Mouse (Mus musculus): ENCODE results near the gene Mrpl38.

Gene Mrpl38

DNA sequence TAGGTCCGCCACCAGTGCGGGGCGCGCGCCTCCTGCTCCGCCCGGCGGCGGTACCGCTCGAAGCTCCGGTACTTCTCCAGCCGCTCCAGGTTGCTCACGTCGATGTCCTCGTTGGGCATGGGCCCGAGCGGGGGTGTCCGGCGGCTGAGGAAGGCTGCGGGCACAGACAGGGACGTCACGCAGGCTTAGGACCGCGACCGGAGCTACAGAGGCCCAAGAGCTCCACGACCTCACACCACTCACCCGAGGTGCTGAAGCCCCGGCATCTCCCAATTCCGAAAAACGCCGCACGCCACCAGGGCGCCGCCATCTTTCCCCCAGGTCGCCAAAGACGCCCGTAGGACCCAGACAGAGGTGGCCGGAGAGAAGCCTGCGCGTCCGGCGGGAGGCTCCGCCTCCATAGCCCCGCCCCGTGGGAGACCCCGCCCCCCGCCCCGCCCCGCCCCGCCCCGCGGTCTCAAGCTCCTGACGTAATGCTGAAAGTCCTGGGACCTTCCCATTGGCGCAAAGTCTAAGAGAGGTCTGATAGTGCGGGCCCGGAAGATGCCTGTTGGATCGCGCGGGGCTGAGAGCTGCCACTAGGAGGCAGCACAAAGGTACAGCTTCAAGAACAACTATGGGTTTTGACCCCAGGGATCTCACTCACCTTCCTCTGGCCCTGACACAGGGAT is at the start of gene Mrpl38:
Mrpl38 (minus strand) TSS at position 401 of the 671 bp plus-strand sequence.
- peak; percentile 92 to 95 for DNase-seq

DNA sequence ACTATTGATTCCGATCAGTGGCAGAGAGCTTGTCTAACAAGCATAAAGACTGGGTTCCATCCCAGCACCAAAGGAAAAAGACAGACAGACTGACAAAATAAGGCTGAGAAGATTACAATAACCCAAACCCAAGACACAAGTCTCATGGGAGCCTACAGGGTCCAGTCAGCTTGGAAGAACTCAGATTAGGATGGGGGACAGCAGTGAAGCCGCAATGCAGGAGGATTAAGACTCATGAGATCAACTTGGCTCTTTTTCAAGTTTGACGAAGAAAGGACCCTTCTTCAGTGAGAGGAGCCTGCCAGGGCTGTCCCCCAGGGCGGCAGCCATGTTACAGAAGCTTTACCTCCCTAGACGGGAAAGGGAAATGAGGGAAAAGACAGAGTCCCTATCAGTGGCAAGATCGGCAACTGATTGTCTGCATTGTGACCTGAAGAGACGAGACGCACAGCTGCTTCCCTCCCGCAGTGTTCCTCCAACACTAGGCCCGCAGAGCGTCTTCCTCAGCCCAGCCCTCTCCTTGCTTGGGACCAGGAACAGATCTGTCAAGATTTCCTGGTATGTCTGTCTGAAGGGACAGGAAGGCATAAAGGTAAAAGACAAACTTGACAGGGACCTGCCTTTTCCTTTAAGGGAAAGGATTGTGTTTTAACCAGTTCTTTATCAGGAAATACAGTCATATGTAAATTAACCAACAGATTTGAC is 48.7 kb upstream of the Mrpl38 start:
- no peak for DNase-seq

DNA sequence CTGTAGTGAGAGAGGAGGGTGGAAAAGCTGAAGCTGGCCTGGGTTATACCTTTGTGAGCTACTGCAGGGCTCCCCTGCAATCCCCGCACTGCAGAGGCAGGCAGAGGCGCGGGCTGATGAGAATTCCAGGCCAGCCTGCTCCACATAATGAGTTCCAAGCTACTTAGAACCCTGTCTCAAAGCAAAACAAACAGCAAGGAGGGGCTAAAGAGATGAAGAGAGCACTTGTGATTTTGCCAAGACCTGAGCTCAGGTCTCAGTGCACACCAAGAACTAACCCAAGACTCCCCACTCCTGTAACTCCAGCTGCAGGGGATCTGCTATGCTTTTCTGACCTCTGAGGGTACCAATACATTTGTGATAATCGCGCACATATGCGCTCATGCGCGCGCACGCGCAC is 47.7 kb upstream of the Mrpl38 start:
- no peak for DNase-seq

DNA sequence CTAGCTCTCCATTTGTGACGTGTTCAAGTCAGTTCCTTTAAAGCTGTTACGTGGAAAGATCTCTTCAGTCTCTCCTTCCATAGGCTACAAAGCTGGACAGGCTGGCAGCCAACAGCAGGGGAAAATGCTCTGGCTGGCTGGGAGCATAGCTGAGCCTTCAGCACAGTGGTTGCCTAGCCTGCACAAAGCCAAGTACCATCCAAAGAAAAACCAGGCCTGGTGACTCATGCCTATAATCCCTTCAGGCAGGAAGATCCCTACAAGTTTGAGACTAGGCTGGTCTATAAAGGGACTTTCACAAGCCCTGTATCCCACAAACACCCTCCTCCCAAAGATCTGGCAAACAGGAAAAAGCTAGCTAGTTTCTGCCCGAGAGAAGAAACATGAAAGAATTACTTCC is 47.2 kb upstream of the Mrpl38 start:
- no peak for DNase-seq

DNA sequence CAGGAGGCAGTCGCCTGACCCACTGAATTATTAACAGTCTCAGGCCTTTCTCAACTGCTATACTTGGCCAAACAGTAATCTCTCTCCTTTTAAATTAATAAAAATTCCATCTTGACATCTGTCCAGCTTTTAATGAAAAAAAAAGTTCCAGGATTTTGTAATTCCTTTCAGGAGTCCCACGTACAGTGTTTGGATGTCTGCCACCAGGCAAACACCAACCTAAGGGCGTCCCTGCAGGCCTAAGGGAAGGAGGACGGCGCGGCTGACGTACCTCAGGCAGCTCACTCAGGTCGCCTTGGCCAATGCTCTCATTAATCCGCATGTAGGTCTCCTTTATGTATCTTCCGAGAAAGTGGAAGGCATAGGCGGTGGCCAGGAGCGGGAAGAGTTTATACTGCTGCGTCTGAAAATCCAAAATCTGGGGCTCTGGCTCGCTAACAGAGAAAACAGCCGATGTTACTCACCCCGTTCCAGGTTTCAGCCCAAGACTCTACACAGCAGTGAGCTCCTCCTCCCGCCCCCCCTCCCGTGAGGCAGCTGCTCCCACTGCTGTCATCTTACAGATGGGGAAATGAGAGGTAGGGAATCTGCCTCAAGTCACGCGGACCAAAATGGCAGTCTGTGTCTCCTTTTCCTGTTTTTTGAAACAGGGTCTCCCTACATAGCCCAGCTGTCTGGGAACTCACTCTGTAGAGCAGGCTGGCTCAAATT is 39.9 kb upstream of the Mrpl38 start:
- DNase-seq = no peak

DNA sequence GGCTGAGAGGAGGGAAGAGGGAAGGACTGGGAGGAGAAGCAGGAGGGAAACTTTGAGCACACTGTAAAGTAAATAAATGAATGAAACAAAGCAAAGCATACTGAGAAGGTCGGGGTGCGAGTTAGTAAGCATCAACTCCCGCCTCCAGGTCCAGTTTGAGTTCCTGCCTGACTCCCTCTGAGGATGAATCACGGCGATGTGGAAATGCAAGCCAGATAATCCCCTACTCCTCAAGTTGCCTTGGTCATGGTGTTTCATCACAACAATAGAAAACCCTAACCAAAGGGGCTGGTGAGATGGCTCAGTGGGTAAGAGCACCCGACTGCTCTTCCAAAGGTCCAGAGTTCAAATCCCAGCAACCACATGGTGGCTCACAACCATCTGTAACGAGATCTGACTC is 37.3 kb upstream of the Mrpl38 start:
- DNase-seq = no peak

DNA sequence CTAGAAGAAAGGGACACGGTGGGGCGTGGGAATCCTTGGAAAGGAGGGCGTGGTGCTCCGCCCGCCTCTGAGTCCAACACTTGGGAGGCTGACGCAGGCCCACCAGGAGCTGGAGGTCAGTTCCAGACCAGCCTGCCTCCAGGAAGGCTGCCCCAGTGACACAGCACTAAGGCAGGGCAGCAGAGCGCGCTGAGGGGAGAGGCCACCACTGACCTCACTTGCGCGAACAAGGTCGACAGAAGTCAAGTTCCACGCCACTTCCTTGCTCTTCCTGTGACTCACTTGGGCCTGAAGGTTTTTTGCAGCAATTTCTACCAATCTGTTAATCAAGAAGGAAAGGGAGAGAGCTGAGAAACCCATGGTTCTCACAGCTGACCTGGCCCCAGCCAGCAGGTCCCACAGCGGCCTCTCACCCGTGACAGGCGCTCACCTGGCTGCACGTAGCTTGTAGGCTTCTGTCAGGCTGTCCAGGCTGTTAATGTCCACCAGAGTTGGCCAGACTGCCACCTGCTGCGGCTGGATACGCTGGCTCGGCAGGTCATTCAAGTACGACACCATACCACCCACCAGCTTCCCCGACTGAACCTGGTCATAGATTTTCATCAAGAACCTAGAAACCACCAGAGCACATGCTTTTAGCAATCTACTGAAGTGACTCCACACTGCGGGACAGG is 36.2 kb upstream of the Mrpl38 start:
- peak; percentile 80 to 83 for DNase-seq

DNA sequence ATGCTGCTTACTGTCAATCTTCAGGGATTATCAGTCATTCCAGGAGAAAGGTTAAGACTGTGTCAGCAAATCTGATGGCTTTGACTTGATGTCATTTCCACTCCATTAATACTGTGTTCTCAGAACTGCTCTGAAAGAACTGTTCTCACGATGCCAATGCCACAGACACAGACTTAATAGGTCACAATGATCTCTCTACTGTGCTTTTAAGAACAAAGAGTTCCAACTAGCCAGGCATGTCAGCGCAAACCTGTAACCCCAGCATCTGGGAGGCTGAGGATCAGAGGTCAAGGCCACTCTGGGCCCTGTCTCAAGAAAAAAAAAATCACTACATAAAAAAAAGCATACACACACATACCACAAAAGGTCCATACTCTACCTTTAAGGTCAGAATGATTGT is 33.3 kb upstream of the Mrpl38 start:
- peak; percentile 66 for DNase-seq

DNA sequence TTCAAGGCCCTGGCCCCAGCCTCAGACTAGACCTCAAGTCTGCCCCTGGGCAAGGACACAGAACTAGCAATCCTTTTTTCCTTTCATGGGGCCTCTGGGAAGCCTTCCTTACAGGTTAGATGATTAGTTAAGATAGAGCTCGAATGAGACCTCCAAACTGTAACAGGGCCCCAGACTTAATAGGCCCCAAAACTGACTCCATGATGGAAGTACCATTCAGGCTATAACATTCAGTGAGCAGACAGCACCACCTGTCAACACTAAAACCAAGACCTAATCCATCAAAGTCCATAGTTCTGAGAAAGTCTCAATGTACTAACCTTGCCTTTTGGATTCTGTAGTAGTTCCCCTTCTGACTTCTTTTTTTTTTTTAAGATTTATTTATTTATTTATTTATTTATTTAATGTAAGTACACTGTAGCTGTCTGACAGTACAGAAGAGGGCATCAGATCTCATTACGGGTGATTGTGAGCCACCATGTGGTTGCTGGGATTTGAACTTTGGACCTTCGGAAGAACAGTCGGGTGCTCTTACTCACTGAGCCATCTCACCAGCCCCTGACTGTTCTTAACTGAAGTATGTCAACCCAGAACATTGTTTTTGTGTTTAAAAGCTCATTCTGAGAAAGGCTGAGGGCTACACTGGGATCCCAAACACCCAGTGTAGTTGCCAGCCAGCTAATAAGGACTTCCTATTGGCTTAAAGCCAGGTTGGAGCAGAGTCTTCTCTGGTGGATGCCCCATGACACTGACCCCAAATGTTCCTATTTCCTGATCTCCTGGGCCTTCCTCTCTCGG is 31.5 kb upstream of the Mrpl38 start:
- DNase-seq = peak; percentile 46 to 70

DNA sequence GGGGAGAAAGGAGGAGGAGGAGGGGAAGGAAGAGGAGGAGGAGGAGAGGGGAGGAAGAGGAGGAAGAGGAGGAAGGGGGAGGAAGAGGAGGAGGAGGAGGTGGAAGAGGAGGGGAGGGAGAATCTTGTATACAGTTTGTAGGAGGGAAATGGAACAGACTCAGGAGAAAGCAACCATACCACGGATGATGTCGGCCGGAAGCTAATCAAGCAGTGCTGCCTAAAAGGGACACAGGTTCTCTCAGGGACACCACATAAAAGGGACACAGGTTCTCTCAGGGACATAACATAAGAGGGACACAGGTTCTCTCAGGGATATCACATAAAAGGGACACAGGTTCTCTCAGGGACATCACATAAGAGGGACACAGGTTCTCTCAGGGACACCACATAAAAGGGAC is 30.5 kb upstream of the Mrpl38 start:
- no peak for DNase-seq

DNA sequence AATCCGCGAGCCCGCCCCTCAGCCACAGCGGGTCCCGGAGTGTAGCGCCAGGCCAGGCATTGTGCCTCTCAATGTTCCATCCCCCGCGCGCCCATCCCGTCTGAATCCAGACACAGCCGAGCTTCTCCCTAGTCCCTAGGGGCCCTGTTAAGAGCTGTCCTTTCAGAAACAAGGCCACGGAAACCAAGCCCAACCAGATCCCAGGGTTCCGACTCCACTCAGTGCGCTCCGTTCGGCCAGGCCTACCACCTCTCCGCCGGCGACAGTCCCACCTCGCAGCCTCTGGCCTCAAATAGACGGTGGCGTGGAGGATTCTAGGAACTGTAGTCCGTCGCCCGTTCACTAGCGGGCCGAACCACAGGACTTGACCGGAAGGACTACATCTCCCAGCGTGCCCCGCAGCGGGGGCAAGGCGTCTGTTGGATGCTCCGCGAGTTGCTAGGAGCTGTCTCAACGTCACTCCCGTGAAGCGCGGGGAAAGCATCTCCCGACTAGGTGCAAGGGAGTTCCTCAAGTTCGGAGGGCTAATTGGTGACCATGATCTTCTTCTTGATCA is 29.3 kb upstream of the Mrpl38 start, which contains the start of gene Fbf1:
Fbf1 (minus strand) TSS at position 283 of the 556 bp plus-strand sequence.
- DNase-seq = peak; percentile 97

DNA sequence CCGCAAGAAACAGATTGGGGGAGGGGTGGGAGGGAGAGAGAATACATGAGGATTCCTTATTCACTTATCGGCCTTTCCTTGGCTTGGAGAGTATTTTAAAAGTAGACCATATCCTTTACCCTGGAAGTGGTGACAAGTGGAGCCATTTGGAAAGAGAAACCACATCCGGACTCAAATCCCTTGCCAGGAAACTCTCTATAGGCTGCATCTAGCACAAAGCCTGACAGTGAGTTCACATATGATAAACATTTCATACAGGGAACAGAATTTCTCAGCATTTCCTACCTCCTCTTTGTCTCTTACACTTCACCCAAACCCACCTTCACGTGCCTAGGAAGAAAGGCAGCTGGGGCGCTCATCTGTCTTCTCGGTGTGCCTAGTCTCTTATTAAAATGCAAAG is 28.6 kb upstream of the Mrpl38 start:
- DNase-seq = no peak

DNA sequence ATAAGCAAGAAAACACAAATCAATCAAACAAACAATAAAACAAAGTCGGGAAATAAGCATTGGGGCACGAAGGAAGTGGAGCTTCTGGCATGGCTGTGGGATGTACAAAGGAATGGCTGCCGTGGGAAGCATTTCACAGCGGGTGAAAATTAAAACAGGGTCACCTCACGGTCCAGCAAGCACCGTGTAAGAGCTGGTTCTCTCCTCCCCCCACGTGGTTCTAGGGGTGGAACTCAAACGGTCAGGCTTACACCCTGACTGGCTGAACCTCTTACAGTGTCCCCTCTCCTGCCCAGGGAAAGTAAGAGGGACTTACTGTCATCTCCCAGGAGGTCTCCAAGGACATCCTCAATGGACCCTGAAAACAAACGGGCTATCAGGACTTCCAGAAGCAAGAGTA is 24.3 kb upstream of the Mrpl38 start:
- peak; percentile 65 to 66 for DNase-seq

DNA sequence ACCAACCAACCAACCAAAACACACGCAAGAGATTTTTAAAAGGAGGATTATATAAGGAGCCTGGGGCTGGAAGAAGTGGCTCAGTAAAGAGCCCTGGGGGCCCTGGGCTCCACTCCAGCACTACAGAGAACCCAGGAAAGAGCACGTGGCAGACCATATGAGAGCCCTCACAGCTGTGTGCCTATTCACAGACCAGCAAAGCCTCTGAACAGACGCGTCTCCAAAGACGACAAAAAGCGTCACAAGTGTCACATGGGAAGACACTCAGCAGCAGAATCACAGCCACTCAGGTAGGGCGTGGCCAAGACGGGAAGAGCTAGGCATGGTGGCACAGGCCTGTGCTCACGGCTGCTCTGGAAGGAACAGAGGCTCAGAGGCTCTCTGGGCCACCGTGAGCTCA is 23.5 kb upstream of the Mrpl38 start:
- no peak for DNase-seq

DNA sequence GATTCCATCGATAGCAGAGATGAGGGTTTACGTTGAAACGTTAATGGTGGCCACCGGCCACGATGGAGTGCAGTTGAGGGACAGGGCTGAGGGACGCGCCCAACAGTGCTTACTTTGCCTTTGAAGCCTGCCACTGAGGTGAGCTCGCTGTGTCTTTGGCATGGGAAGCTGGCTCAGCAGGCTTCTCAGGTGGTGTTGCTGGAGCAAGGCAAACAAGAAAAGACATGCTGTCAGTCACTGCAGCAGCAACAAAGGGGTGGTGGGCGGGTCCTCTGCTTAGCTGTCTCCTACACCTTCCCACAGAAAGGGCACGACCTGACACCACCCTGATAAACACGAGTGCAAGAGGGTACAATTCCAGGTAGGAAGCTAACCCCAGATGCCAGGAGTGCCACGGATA is 22.6 kb upstream of the Mrpl38 start:
- no peak for DNase-seq

DNA sequence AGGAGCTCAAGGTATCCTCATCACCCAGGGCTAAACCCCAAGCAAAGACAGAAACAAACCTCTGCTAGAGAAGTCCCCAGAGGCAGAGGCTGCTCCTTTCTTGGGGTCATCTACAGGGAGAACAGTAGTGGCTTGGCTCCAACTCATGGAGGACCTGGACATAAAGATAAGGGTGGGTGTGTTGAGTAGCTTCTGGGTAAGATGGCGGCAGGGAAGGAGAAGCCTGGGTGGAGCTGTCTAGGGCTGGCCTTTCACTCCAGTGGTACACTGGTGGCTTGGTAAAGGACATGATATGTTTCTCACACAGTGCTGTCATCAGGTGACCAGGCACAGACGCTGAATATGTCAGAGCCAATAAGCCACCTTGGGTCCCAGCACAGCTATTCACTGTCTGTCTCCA is 12.3 kb upstream of the Mrpl38 start:
- DNase-seq = no peak

DNA sequence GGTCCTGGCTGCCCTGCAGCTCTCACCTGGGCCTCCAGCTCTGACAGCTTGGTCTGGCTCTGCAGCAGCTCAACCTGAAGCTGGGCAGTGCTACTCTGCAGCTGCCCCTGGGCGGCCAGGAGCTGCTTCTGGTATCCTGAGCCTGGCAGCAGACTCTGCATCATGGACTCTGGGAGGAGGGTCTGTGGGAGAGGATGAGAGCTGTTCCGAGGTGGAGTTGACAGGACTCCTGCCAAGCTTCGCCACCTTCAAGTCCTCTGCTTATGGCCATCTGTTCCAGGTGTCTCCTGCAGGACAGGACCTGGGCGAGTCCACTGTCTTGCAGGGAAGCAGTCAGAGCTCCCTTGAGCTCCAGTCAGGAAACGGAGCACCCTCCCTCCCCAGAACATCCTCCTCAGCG is 10.7 kb upstream of the Mrpl38 start:
- DNase-seq = no peak

DNA sequence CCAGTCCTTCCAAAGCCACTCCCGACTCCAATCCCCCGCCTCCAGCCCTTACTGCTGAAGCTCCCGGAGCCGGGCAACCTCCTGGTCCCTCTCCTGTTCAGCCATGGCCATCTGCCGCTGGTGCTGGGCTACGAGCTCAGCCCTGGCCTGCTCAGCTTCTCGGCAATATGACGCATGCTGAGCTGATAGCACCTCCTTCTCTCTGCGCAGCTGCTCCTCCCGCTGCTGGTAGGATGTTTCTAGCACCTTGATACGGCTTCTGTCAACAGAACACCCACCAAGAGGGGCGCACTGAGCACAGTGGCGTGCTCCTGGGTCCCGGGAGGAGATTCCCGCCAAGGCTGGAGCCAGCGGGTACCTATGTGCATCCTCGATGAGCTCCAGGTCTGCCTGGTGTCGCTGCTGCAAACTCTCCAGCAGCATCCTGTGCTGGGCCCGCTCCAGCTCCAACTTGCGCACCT is 10.1 kb upstream of the Mrpl38 start:
- DNase-seq = no peak

DNA sequence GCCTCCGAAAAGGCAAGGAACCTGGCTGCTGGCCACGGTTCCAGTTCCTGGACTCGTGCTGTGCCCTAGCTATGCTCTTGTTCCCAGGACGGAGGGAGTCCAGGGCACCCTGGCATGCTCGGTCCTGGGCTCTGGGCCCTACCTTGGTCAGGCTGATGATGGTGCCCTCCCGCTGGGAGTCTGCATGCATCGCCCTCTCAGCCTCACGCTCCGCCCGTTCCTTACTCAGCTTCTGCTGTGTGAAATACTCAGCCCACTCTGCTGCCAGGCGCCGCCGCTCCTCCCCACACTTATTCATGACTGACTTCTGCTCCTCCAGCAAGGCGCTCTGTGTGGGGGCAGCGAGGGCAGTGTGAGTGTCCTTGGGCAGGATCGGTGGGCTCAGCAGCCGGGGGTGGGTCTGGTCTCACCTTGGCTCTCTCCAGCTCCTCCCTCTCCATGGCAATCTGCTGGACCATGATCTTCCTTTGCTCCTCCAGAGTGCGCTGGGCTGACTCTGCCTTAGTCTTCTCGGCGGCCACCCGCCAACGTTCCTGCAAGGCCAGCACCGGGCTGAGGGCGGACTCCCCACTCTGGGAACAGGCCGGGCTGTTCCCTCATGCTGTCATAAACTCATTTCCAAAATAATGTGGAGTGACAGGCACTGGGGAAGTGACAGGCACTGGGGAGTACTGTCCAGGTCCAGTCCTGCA is 7.8 kb upstream of the Mrpl38 start:
- peak; percentile 83 for DNase-seq

DNA sequence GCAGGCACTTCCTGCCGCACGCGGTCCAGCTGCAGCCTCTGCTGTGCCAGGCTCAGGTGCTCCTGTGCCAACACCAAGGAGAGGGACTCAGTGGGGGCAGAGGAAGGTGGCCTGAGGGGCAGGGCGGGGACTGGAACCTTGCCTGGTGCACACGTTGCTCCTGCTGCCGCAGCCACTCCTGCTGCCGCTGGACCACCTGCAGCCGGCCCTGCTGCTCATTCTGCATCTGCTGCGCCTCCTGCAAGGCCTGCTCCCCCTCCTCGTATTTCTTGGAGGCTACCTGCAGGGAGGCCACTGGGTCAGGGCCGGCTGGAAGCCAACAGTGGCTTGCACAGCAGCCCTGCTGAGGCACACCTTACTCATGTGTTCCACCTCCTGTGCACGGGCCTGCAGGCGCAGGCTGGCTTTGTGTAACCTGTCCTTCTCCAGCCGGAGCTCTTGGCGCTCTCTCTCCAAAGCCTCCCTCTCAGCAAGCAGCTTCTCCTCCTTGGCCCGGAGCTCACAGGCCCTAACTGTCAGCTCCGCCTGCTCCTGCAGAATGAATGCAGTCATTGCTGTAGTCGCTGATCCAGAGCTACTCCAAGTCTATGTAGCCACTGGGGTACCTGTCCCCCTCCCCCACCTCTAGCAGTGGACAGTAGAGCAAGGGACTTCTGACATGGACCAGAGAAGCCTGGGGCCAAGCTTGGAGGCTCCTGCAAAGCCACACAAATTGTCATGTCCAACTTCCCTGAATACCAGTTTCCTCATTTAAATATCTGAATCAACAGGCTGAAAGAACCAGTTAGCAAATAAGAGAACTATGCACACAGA is 7.0 kb upstream of the Mrpl38 start:
- DNase-seq = peak in 1 of 2 experiments; percentile 46

DNA sequence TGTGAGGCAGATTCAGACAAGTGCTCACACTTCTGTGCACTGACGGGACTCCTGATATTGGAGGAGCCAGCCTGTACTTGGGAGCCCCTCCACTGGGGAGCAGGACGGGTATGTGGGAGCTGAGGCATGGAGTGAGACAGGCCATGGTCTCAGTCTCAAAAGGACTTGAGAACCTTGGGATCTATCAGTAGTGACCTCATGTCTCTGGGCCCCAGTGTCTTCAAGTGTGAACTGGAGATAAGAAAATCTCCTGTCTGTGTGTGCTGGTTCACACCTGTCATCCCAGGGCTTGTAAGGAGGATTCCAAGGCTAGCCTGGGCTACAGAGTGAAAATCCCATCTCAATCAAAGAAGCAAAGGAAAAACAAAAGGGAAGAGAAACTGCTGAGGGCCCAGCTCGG is 4.8 kb upstream of the Mrpl38 start:
- DNase-seq = no peak
